In genomic region chr1:44140232-44140631, GRCm38 (mm10) we compare ENCODE assay signal across 28 mouse cellular contexts.
"Had no signal": no experiment of that assay in that cellular context is flagged by ENCODE, and none has a peak within 500 bp of the region (broad histone marks: within the 10 kb centered on the region; RNA-seq: fewer than 3 reads in every experiment).

No protein-coding gene starts in this region.

- H3K27me3 ChIP-seq: limb, embryonic 12.5 days; limb, embryonic 13.5 days; limb, embryonic 15.5 days; liver, embryonic 12.5 days; liver, embryonic 13.5 days; liver, embryonic 15.5 days; lung, embryonic 15.5 days; megakaryocyte, embryonic 14.5 days; midbrain, embryonic 12.5 days; midbrain, embryonic 13.5 days; midbrain, embryonic 15.5 days; neural tube, embryonic 12.5 days had no signal

- H3K4me3 ChIP-seq: limb, embryonic 10.5 days; limb, embryonic 12.5 days; limb, embryonic 13.5 days; limb, embryonic 15.5 days; liver, embryonic 12.5 days; liver, embryonic 13.5 days; liver, embryonic 15.5 days; lung, embryonic 15.5 days; megakaryocyte, embryonic 14.5 days; midbrain, embryonic 10.5 days; midbrain, embryonic 12.5 days; midbrain, embryonic 13.5 days; midbrain, embryonic 15.5 days; myocyte; neural tube, embryonic 12.5 days had no signal

- H3K9me3 ChIP-seq: limb, embryonic 10.5 days; limb, embryonic 12.5 days; limb, embryonic 13.5 days; limb, embryonic 15.5 days; liver, embryonic 12.5 days; liver, embryonic 13.5 days; liver, embryonic 15.5 days; lung, embryonic 15.5 days; megakaryocyte, embryonic 14.5 days; midbrain, embryonic 10.5 days; midbrain, embryonic 12.5 days; midbrain, embryonic 13.5 days; midbrain, embryonic 15.5 days; neural tube, embryonic 12.5 days had no signal

- H3K9ac ChIP-seq: limb, embryonic 12.5 days; limb, embryonic 13.5 days; limb, embryonic 15.5 days; liver, embryonic 12.5 days; liver, embryonic 13.5 days; liver, embryonic 14.5 days; liver, embryonic 15.5 days; liver, postnatal 0 days; lung, embryonic 14.5 days; lung, embryonic 15.5 days; midbrain, embryonic 12.5 days; midbrain, embryonic 13.5 days; midbrain, embryonic 15.5 days; neural tube, embryonic 12.5 days had no signal

- H3K27ac ChIP-seq: limb, embryonic 10.5 days; limb, embryonic 12.5 days; limb, embryonic 13.5 days; limb, embryonic 15.5 days; liver, embryonic 12.5 days; liver, embryonic 13.5 days; liver, embryonic 14.5 days; liver, embryonic 15.5 days; lung, embryonic 15.5 days; macrophage; midbrain, embryonic 10.5 days; midbrain, embryonic 12.5 days; midbrain, embryonic 13.5 days; midbrain, embryonic 15.5 days; neural tube, embryonic 12.5 days had no signal

- DNase-seq: left cerebral cortex, postnatal 4 days; liver; liver, embryonic 13.5 days; liver, postnatal 0 days; lung, adult 18-20 months; lung, adult 2 months; lung, embryonic 14.5 days; lung, postnatal 10 days; lung, postnatal 14 days; lung, postnatal 36 days; lung, postnatal 4 days; midbrain, embryonic 14.5 days had no signal

- H3K4me1 ChIP-seq: limb, embryonic 10.5 days; limb, embryonic 12.5 days; limb, embryonic 15.5 days; liver, embryonic 12.5 days; liver, embryonic 13.5 days; liver, embryonic 15.5 days; lung, embryonic 15.5 days; megakaryocyte, embryonic 14.5 days; midbrain, embryonic 10.5 days; midbrain, embryonic 12.5 days; midbrain, embryonic 13.5 days; midbrain, embryonic 15.5 days; neural tube, embryonic 12.5 days had no signal
